8 mouse cellular contexts compared by ENCODE assay signal in genomic region chr8:11278101-11278611, GRCm38 (mm10). TPM values are rescaled to one million over a fixed set of nuclear protein-coding genes. Genes with fewer than 3 reads are reported as not detected.
DNase-seq lines count a peak whose midpoint lies in the region; ATAC-seq and TF ChIP-seq lines count a peak whose summit lies in the region.
"Had no signal": no experiment of that assay in that cellular context is flagged by ENCODE, and none has a peak within 500 bp of the region (broad histone marks: within the 10 kb centered on the region; RNA-seq: fewer than 3 reads in every experiment).

No protein-coding gene starts in this region.

- H3K27ac ChIP-seq in thymus, adult 2 months (ENCODE audit: control insufficient read depth, insufficient read depth, low read length) = no peak overlapping the region
- H3K27ac ChIP-seq in kidney, postnatal 0 days = peak overlapping the region; percentile 74
- H3K27ac ChIP-seq: macrophage had no signal

- 11% methylated on average over 4 of the region's 4 CpGs for WGBS in thymus, adult 2 months
- WGBS in kidney, postnatal 0 days = 36% methylated on average over 4 of the region's 4 CpGs

- no peak for ATAC-seq in kidney, postnatal 0 days (replicated peaks; ENCODE audit: low FRiP score, low read depth)
- no peak for ATAC-seq in megakaryocyte-erythroid progenitor cell, adult 5-6 weeks (replicated peaks; ENCODE audit: low FRiP score, low TSS enrichment, poor library complexity, severe bottlenecking)

- peak; percentile 4 for DNase-seq in thymus, postnatal 14 days
- no peak for DNase-seq in thymus, adult 2 months
- peak; percentile 79 to 83 for DNase-seq in heart, adult 9 months (ENCODE audit: low spot score in 2 of 2)
- DNase-seq in kidney, postnatal 0 days (ENCODE audit: low spot score) = no peak
- DNase-seq in skeletal muscle tissue, adult 2 months (ENCODE audit: low read depth, low spot score) = peak; percentile 69
- no peak for DNase-seq in left cerebral cortex, adult 18-20 months (ENCODE audit: low spot score in 2 of 2)

- TF ChIP-seq POLR2A in thymus, adult 2 months (IDR thresholded peaks at IDR 0.05; ENCODE audit: control insufficient read depth, extremely low read depth, insufficient read depth, low read length, poor library complexity) = no peak

- H3K36me3 ChIP-seq in thymus, adult 2 months (ENCODE audit: control insufficient read depth, insufficient read depth, low read length) = no peaks in the 10 kb centered on the region
- H3K36me3 ChIP-seq in kidney, postnatal 0 days (ENCODE audit: insufficient read depth, low read length) = no peaks in the 10 kb centered on the region

- no peak for TF ChIP-seq CTCF in thymus, adult 2 months (IDR thresholded peaks at IDR 0.05; ENCODE audit: borderline replicate concordance, control insufficient read depth, extremely low read depth, insufficient read depth, low read length, poor library complexity)
- TF ChIP-seq CTCF in kidney, postnatal 0 days (IDR thresholded peaks at IDR 0.05; ENCODE audit: low read depth) = no peak

- no peak overlapping the region for H3K9ac ChIP-seq in kidney, postnatal 0 days (ENCODE audit: low read depth, low read length)

- H3K4me2 ChIP-seq in kidney, postnatal 0 days (ENCODE audit: low read length) = 0 out of 2 replicates have a peak overlapping the region, but pooled peaks have one; percentile 25

- H3K4me3 ChIP-seq in thymus, adult 2 months (ENCODE audit: control insufficient read depth, insufficient read depth, low read length) = no peak overlapping the region
- no peak overlapping the region for H3K4me3 ChIP-seq in kidney, postnatal 0 days (replicated peaks; ENCODE audit: low read depth, low read length)

- no peaks in the 10 kb centered on the region for H3K9me3 ChIP-seq in kidney, postnatal 0 days (replicated peaks; ENCODE audit: low read length)

- peaks cover 12% of the 10 kb centered on the region for H3K4me1 ChIP-seq in thymus, adult 2 months (replicated peaks; ENCODE audit: control insufficient read depth, insufficient read depth, low read length)
- H3K4me1 ChIP-seq in kidney, postnatal 0 days (replicated peaks; ENCODE audit: insufficient read depth, low read length) = peaks cover 55% of the 10 kb centered on the region

- no peaks in the 10 kb centered on the region for H3K27me3 ChIP-seq in thymus, adult 2 months (ENCODE audit: control insufficient read depth, insufficient read depth, low read length)
- no peaks in the 10 kb centered on the region for H3K27me3 ChIP-seq in kidney, postnatal 0 days (ENCODE audit: insufficient read depth, low read length)

RNA-seq across cellular contexts. Expression of gene Col4a2, which starts 34.4 kb away (rescaled TPM):
- 21.8 and 25.7 TPM in 2 replicates for polyA plus RNA-seq in thymus, adult 2 months (2012; rRNA removed)
- polyA plus RNA-seq in kidney, postnatal 0 days (2015; fragmentation: Nextera tagmentation; extraction: Ambion mirVana) = 139 and 140 TPM in 2 replicates
- total RNA-seq in megakaryocyte-erythroid progenitor cell, adult 5-6 weeks (2014; fragmentation: Nextera tagmentation) = 0.20 and 0.35 TPM in 2 replicates
- total RNA-seq in megakaryocyte-erythroid progenitor cell, adult 5-6 weeks (2017) = 0.56 and 0.57 TPM in 2 replicates
- total RNA-seq in left cerebral cortex, adult 18-20 months (2021) = 10 to 100 TPM; 40.9 to 45.1 TPM

RNA-seq across cellular contexts. Expression of gene Col4a1, which starts 34.5 kb away (rescaled TPM):
- 78.3 and 95.1 TPM in 2 replicates for polyA plus RNA-seq in thymus, adult 2 months (2012; rRNA removed)
- 305 and 310 TPM in 2 replicates for polyA plus RNA-seq in kidney, postnatal 0 days (2015; fragmentation: Nextera tagmentation; extraction: Ambion mirVana)
- total RNA-seq in megakaryocyte-erythroid progenitor cell, adult 5-6 weeks (2014; fragmentation: Nextera tagmentation) = not detected in 2 replicates
- total RNA-seq in megakaryocyte-erythroid progenitor cell, adult 5-6 weeks (2017) = 0.34 TPM in 1 of 2 replicates, not detected in the other
- total RNA-seq in left cerebral cortex, adult 18-20 months (2021) = 10 to 100 TPM; 39.0 to 47.4 TPM

Comparison
In these comparisons a context has a peak if more than half of its experiments do, and no peak if none do; other contexts are left out.
1. DNase-seq: peak in thymus, postnatal 14 days (single experiment), heart, adult 9 months (2 of 2) and skeletal muscle tissue, adult 2 months (single experiment); none in thymus, adult 2 months (single experiment), kidney, postnatal 0 days (single experiment) and left cerebral cortex, adult 18-20 months (0 of 2).
2. RNA of gene Col4a2, which starts 34.4 kb away (total RNA-seq): 40.9 to 45.1 TPM in left cerebral cortex, adult 18-20 months; 0.20 to 0.57 TPM in megakaryocyte-erythroid progenitor cell, adult 5-6 weeks; every median in the first group is over 10 times any median in the second.
3. RNA of gene Col4a1, which starts 34.5 kb away (total RNA-seq): 39.0 to 47.4 TPM in left cerebral cortex, adult 18-20 months; 0.34 TPM in megakaryocyte-erythroid progenitor cell, adult 5-6 weeks; every median in the first group is over 10 times any median in the second.